Mouse (Mus musculus): ENCODE data around the gene Adam1a. TPM values are rescaled to one million over a fixed set of nuclear protein-coding genes. Genes with fewer than 3 reads are reported as not detected.
"Not testable (repeated sequence)": the region's sequence is repeated elsewhere in the genome, so short reads cannot be mapped to it uniquely, and the experiment has no call there.

The Adam1a gene
- polyA plus RNA-seq, 1 experiment from 2014 or later, result 0.25 TPM

GRCm38 (mm10) chr5:121535116-121535515 lies 10.2 kb downstream of the Adam1a start:
- no peaks in the 10 kb centered on the region for H3K27me3 ChIP-seq (ENCODE audit: insufficient read depth, low read length)
- peak; percentile 72 for ATAC-seq
- no peaks in the 10 kb centered on the region for H3K9me3 ChIP-seq (ENCODE audit: low read length)
- 55% methylated on average over 3 of the region's 3 CpGs for WGBS (ENCODE audit: insufficient replicate concordance)
- H3K27ac ChIP-seq (ENCODE audit: low read depth), result no peak overlapping the region
- TF ChIP-seq CTCF (IDR thresholded peaks at IDR 0.05; ENCODE audit: low read depth) (no peak), EP300 (IDR thresholded peaks at IDR 0.05; ENCODE audit: low read depth) (0 out of 2 replicates have a peak, but pooled peaks have one; percentile 33)
- no peak for DNase-seq
- H3K36me3 ChIP-seq (replicated peaks; ENCODE audit: insufficient read depth, low read length), result peaks cover 64% of the 10 kb centered on the region
- no peaks in the 10 kb centered on the region for H3K4me1 ChIP-seq (ENCODE audit: insufficient read depth)
- no peak overlapping the region for H3K9ac ChIP-seq (replicated peaks)
- no peak overlapping the region for H3K4me2 ChIP-seq (ENCODE audit: low read depth, low read length)
- H3K4me3 ChIP-seq (ENCODE audit: low read depth, low read length), result no peak overlapping the region

- DNase-seq, result no peak
These were observed 10.8 kb downstream of the Adam1a start for GRCm38 (mm10) chr5:121534521-121534920.

GRCm38 (mm10) chr5:121526961-121527360 lies 18.3 kb downstream of the Adam1a start:
- no peaks in the 10 kb centered on the region for H3K4me1 ChIP-seq (ENCODE audit: insufficient read depth)
- H3K36me3 ChIP-seq (replicated peaks; ENCODE audit: insufficient read depth, low read length), result peaks cover 74% of the 10 kb centered on the region
- DNase-seq, result no peak
- no peak overlapping the region for H3K9ac ChIP-seq (replicated peaks)
- no peaks in the 10 kb centered on the region for H3K9me3 ChIP-seq (ENCODE audit: low read length)
- 84% methylated on average over 8 of the region's 8 CpGs for WGBS (ENCODE audit: insufficient replicate concordance)
- H3K27ac ChIP-seq (ENCODE audit: low read depth), result no peak overlapping the region
- no peak overlapping the region for H3K4me2 ChIP-seq (ENCODE audit: low read depth, low read length)
- TF ChIP-seq EP300 (IDR thresholded peaks at IDR 0.05; ENCODE audit: low read depth), result no peak
- TF ChIP-seq CTCF (IDR thresholded peaks at IDR 0.05; ENCODE audit: low read depth), result no peak
- H3K4me3 ChIP-seq (ENCODE audit: low read depth, low read length), result no peak overlapping the region
- no peak for ATAC-seq
- no peaks in the 10 kb centered on the region for H3K27me3 ChIP-seq (ENCODE audit: insufficient read depth, low read length)

More at GRCm38 (mm10) chr5:121534521-121534920, 10.8 kb downstream of the Adam1a start:
- ATAC-seq, result 0 out of 2 replicates have a peak, but pooled peaks have one; percentile 19
- no peak overlapping the region for H3K27ac ChIP-seq (ENCODE audit: low read depth)
- no peaks in the 10 kb centered on the region for H3K27me3 ChIP-seq (ENCODE audit: insufficient read depth, low read length)
- no peaks in the 10 kb centered on the region for H3K4me1 ChIP-seq (ENCODE audit: insufficient read depth)
- WGBS (ENCODE audit: insufficient replicate concordance), result 80% methylated on average over 5 of the region's 5 CpGs
- H3K9me3 ChIP-seq (ENCODE audit: low read length), result no peaks in the 10 kb centered on the region
- no peak overlapping the region for H3K9ac ChIP-seq (replicated peaks)
- TF ChIP-seq EP300 (IDR thresholded peaks at IDR 0.05; ENCODE audit: low read depth) (no peak), CTCF (IDR thresholded peaks at IDR 0.05; ENCODE audit: low read depth) (peak; percentile 59)
- no peak overlapping the region for H3K4me2 ChIP-seq (ENCODE audit: low read depth, low read length)
- H3K36me3 ChIP-seq (replicated peaks; ENCODE audit: insufficient read depth, low read length), result peaks cover 69% of the 10 kb centered on the region
- no peak overlapping the region for H3K4me3 ChIP-seq (ENCODE audit: low read depth, low read length)

GRCm38 (mm10) chr5:121526526-121526925 lies 18.8 kb downstream of the Adam1a start:
- no peak overlapping the region for H3K4me3 ChIP-seq (ENCODE audit: low read depth, low read length)
- H3K9ac ChIP-seq (replicated peaks), result no peak overlapping the region
- no peak overlapping the region for H3K27ac ChIP-seq (ENCODE audit: low read depth)
- TF ChIP-seq EP300 (IDR thresholded peaks at IDR 0.05; ENCODE audit: low read depth) (no peak), CTCF (IDR thresholded peaks at IDR 0.05; ENCODE audit: low read depth) (no peak)
- no peaks in the 10 kb centered on the region for H3K27me3 ChIP-seq (ENCODE audit: insufficient read depth, low read length)
- no peaks in the 10 kb centered on the region for H3K4me1 ChIP-seq (ENCODE audit: insufficient read depth)
- DNase-seq (no peak), ATAC-seq (no peak)
- no peaks in the 10 kb centered on the region for H3K9me3 ChIP-seq (ENCODE audit: low read length)
- WGBS (ENCODE audit: insufficient replicate concordance), result 87% methylated on average over 7 of the region's 7 CpGs
- no peak overlapping the region for H3K4me2 ChIP-seq (ENCODE audit: low read depth, low read length)
- peaks cover 76% of the 10 kb centered on the region for H3K36me3 ChIP-seq (replicated peaks; ENCODE audit: insufficient read depth, low read length)

- TF ChIP-seq EP300 (IDR thresholded peaks at IDR 0.05; ENCODE audit: low read depth) (no peak), CTCF (IDR thresholded peaks at IDR 0.05; ENCODE audit: low read depth) (no peak)
- 86% methylated on average over 14 of the region's 14 CpGs for WGBS (ENCODE audit: insufficient replicate concordance)
- no peak overlapping the region for H3K4me2 ChIP-seq (ENCODE audit: low read depth, low read length)
- H3K4me1 ChIP-seq (ENCODE audit: insufficient read depth), result no peaks in the 10 kb centered on the region
- no peak overlapping the region for H3K4me3 ChIP-seq (ENCODE audit: low read depth, low read length)
- H3K36me3 ChIP-seq (replicated peaks; ENCODE audit: insufficient read depth, low read length), result peaks cover 76% of the 10 kb centered on the region
- DNase-seq (no peak), ATAC-seq (no peak)
- H3K9ac ChIP-seq (replicated peaks), result no peak overlapping the region
- no peaks in the 10 kb centered on the region for H3K27me3 ChIP-seq (ENCODE audit: insufficient read depth, low read length)
- H3K27ac ChIP-seq (ENCODE audit: low read depth), result no peak overlapping the region
- H3K9me3 ChIP-seq (ENCODE audit: low read length), result no peaks in the 10 kb centered on the region
These were observed 19.4 kb downstream of the Adam1a start for GRCm38 (mm10) chr5:121525774-121526450.

- peak; percentile 36 for DNase-seq
- H3K9me3 ChIP-seq (ENCODE audit: low read length); H3K27ac ChIP-seq (ENCODE audit: low read depth); H3K27me3 ChIP-seq (ENCODE audit: insufficient read depth, low read length); H3K4me1 ChIP-seq (ENCODE audit: insufficient read depth); H3K4me2 ChIP-seq (ENCODE audit: low read depth, low read length); H3K4me3 ChIP-seq (ENCODE audit: low read depth, low read length); H3K9ac ChIP-seq (replicated peaks): not testable (repeated sequence)
- 0 out of 2 replicates have a peak, but pooled peaks have one; percentile 25 for ATAC-seq
- WGBS (ENCODE audit: insufficient replicate concordance), result 54% methylated on average over 10 of the region's 17 CpGs
- H3K36me3 ChIP-seq (replicated peaks; ENCODE audit: insufficient read depth, low read length), result peaks cover 26% of the 10 kb centered on the region
These were observed 25.5 kb downstream of the Adam1a start for GRCm38 (mm10) chr5:121519758-121520157.

Measured in liver, postnatal 0 days (tissue).